Mouse (Mus musculus) forebrain, postnatal 0 days (tissue): ENCODE measurements around the gene Smco2. TPM values are rescaled to one million over a fixed set of nuclear protein-coding genes. Genes with fewer than 3 reads are reported as not detected.

ENCODE experiments used
- ATAC-seq: fragments of 200-750 bp; cut with Nextera tagmentation; 2 replicates; pipeline ENCODE4 v1.8.0; 2017; ENCODE audit warnings: mild to moderate bottlenecking, moderate library complexity
- DNase-seq: peaks from one replicate; pipeline ENCODE4 v3.0.0-alpha.2; 2015
- H3K27ac ChIP-seq: fragments of 300-500 bp; sonication (generic); 2 replicates; pipeline ENCODE4 v1.5.1; 2014; ENCODE audit warnings: low read depth, mild to moderate bottlenecking, antibody characterized with exemption, low read length, moderate library complexity, mixed read lengths
- H3K27me3 ChIP-seq: fragments of 300-500 bp; sonication (generic); 2 replicates; pipeline ENCODE4 v1.6.1; 2014; ENCODE audit warnings: mild to moderate bottlenecking, low read length, mixed read lengths; ENCODE audit not compliant: insufficient read depth
- H3K36me3 ChIP-seq: fragments of 300-500 bp; sonication (generic); 2 replicates; pipeline ENCODE4 v1.6.1; 2014; ENCODE audit warnings: mild to moderate bottlenecking, moderate library complexity; ENCODE audit not compliant: insufficient read depth
- H3K4me1 ChIP-seq: fragments of 300-500 bp; sonication (generic); 2 replicates; pipeline ENCODE4 v1.6.1; 2014; ENCODE audit warnings: antibody characterized with exemption; ENCODE audit not compliant: insufficient read depth
- H3K4me2 ChIP-seq: fragments of 300-500 bp; sonication (generic); 2 replicates; pipeline ENCODE4 v1.6.1; 2014; ENCODE audit warnings: low read depth, mild to moderate bottlenecking, moderate library complexity
- H3K4me3 ChIP-seq: fragments of 300-500 bp; sonication (generic); 2 replicates; pipeline ENCODE4 v1.5.1; 2014; ENCODE audit warnings: low read depth, low read length, mixed read lengths
- H3K9ac ChIP-seq: fragments of 300-500 bp; sonication (generic); 2 replicates; pipeline ENCODE4 v1.6.1; 2014; ENCODE audit warnings: mild to moderate bottlenecking
- H3K9me3 ChIP-seq: fragments of 300-500 bp; sonication (generic); 2 replicates; pipeline ENCODE4 v1.6.1; 2016; ENCODE audit warnings: low read length
- CTCF ChIP-seq: sonication (generic); IDR thresholded peaks from 2 replicates; pipeline ENCODE4 v1.5.1; 2016; ENCODE audit warnings: antibody characterized with exemption, control low read depth, low read depth
- WGBS: fragments of 180-500 bp; shearing (Covaris S2); extraction: QIAGEN DNeasy Blood & Tissue Kit; methylation state at CpG from one replicate; pipeline ENCODE4 v1.1.7; 2014; 5-methylcytosine and 5-hydroxymethylcytosine counted together
- polyA plus RNA-seq: library from polyadenylated mRNA; unstranded; fragments of >200 nt; fragmentation: Nextera tagmentation; extraction: Ambion mirVana; gene quantifications from 2 replicates; pipeline ENCODE4 v1.2.1, GENCODE M21; 2015
- total RNA-seq: library from RNA; depleted of rRNA; stranded (reverse); fragments of >200 nt; gene quantifications from 2 replicates; pipeline ENCODE4 v1.2.3, GENCODE M21; 2014

The Smco2 gene
- total and polyA plus RNA-seq, 2 experiments from 2014 or later: not detected

DNA sequence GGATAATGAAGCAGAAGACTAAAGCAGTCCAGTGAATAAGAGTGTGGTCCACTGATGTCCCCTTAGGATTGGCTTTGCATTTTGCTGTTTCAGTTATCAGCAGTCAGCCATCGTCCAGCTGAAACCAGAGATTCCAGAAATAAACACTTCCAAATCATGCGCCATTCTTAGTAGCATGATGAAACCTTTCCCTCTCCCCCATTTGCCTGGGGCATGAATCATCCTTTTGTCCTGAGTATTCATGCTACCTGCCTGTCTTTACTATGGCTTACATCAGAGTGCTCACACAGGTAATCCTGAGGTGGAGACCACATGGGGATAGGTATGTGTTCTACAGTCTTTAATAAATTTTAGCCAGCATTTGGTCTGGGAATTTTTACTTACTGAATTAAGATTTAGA, 49.7 kb downstream of the Smco2 start:
- no peak for TF ChIP-seq CTCF
- ATAC-seq (no peak), DNase-seq (no peak)
- H3K9ac ChIP-seq: no peak overlapping the region
- H3K27ac ChIP-seq: no peak overlapping the region
- WGBS: 94% methylated on average over 2 of the region's 2 CpGs
- no peak overlapping the region for H3K4me2 ChIP-seq
- no peaks in the 10 kb centered on the region for H3K27me3 ChIP-seq
- no peaks in the 10 kb centered on the region for H3K4me1 ChIP-seq
- no peak overlapping the region for H3K4me3 ChIP-seq
- H3K36me3 ChIP-seq: no peaks in the 10 kb centered on the region
- no peaks in the 10 kb centered on the region for H3K9me3 ChIP-seq

DNA sequence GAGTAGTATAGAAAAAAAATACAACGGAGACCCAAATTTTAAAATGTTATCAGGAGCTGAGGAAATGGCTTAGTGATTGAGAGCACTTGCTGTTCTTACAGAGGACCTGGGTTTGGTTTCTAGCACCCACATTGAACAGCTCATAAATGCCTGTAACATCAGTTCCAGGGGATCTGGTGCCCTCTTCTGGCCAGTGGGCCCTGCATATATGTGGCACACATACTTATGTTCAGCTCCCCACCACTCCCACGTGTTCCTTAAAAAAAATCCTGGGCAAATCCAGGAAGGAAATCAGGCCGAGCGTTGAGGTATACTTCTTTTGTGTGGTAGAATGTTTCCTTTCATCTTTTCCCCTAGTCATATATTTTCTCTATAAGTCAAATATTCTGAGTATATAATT, 52.0 kb downstream of the Smco2 start:
- no peak overlapping the region for H3K4me3 ChIP-seq
- H3K9ac ChIP-seq: no peak overlapping the region
- ATAC-seq: no peak
- no peak for TF ChIP-seq CTCF
- H3K4me1 ChIP-seq: no peaks in the 10 kb centered on the region
- WGBS: 95% methylated on average over 4 of the region's 4 CpGs
- H3K27ac ChIP-seq: no peak overlapping the region
- no peak overlapping the region for H3K4me2 ChIP-seq
- no peaks in the 10 kb centered on the region for H3K9me3 ChIP-seq
- H3K27me3 ChIP-seq: no peaks in the 10 kb centered on the region
- H3K36me3 ChIP-seq: no peaks in the 10 kb centered on the region
- DNase-seq: no peak

DNA sequence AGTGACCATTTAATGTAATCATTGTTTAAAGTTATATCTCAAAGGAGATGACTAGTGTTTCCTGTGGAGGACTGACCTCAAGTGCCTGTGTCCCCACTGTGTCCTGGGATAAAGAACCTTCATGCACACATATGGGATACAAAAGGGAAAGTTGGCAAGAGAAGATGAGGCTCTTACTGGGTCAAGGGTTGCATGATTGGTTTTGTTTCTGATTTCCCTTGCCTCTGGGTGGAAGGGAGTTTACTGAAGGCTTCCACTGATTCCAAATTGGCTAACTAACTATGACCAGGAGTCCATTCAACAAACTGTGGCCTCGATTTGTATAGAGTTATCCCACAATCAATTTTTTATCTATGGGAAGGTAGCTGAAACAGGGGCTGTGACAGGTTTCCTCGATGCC, 53.7 kb downstream of the Smco2 start:
- no peak for TF ChIP-seq CTCF
- ATAC-seq: no peak

DNA sequence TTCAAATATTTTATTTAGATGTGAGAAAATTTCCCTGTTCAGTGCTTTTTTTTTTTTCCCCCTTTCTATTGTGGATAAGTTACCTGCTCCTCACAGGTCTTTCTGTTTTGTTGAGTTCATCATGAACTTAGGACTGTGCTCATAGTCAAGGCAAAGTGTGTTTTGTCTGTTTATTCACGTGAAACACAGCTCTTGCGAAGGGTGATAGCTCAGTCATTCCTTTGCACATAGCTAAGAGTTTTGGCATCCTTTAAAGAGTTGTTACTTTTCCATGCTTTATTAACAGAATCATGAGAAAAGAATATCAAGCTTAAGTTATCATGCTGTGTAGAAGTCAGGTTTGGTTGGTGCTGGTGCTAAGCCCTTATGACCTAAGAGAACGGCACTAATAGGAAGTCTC, 54.8 kb downstream of the Smco2 start:
- 80% methylated on average over 3 of the region's 3 CpGs for WGBS
- Histone ChIP-seq H3K27ac (no peak overlapping the region), H3K9ac (no peak overlapping the region), H3K4me3 (no peak overlapping the region), H3K4me1 (no peaks in the 10 kb centered on the region), H3K4me2 (no peak overlapping the region), H3K27me3 (no peaks in the 10 kb centered on the region), H3K36me3 (no peaks in the 10 kb centered on the region), H3K9me3 (no peaks in the 10 kb centered on the region)
- DNase-seq: no peak
- TF ChIP-seq CTCF: no peak
- ATAC-seq: no peak

More for the DNA sequence above, 53.7 kb downstream of the Smco2 start:
- Histone ChIP-seq H3K4me2 (no peak overlapping the region), H3K27me3 (no peaks in the 10 kb centered on the region), H3K27ac (no peak overlapping the region), H3K4me3 (no peak overlapping the region), H3K9ac (no peak overlapping the region), H3K36me3 (no peaks in the 10 kb centered on the region), H3K9me3 (no peaks in the 10 kb centered on the region), H3K4me1 (no peaks in the 10 kb centered on the region)
- WGBS: 85% methylated on average over 2 of the region's 2 CpGs
- DNase-seq: no peak

DNA sequence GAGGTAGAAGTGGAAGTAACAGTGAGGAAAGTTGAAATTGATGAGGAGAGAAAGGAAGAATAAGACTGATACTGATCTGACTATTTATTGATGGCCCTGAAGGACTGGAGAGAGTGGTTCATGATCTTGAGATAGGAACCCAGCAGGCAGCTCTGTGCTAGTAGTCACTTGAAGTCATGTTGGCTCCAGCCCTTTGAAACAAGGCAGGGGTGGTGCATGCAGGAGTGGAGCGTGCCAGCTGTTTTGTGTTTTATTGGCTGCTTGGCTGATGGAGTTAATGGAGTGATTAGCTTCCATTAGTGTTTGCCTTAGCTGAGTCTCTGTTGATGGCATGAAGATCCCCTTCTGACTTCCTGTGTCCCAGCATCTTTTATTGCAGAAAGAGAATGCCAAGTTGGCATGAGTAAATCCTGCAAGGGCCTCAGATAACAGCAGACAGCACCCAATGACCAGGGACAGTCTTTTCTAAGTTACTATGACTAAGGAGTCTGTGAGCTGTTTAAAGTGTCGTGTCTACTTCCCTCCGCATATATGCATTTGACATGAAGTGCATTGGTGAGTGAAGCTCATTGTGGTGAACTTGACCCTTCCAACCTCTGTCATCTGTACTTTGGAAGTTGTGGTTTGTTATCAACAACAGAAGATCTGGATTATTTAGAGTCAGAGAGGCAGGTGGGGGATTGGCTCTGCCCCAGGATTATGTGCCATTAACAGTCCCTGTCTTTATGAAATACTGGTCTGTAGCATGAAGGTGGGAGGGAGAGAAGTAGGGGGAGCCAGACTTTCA, 56.3 kb downstream of the Smco2 start:
- Histone ChIP-seq H3K4me2 (no peak overlapping the region), H3K36me3 (no peaks in the 10 kb centered on the region), H3K27me3 (no peaks in the 10 kb centered on the region), H3K4me3 (no peak overlapping the region), H3K9ac (no peak overlapping the region), H3K27ac (no peak overlapping the region), H3K9me3 (no peaks in the 10 kb centered on the region), H3K4me1 (no peaks in the 10 kb centered on the region)
- ATAC-seq: no peak
- DNase-seq: no peak
- WGBS: 86% methylated on average over 3 of the region's 3 CpGs
- no peak for TF ChIP-seq CTCF

DNA sequence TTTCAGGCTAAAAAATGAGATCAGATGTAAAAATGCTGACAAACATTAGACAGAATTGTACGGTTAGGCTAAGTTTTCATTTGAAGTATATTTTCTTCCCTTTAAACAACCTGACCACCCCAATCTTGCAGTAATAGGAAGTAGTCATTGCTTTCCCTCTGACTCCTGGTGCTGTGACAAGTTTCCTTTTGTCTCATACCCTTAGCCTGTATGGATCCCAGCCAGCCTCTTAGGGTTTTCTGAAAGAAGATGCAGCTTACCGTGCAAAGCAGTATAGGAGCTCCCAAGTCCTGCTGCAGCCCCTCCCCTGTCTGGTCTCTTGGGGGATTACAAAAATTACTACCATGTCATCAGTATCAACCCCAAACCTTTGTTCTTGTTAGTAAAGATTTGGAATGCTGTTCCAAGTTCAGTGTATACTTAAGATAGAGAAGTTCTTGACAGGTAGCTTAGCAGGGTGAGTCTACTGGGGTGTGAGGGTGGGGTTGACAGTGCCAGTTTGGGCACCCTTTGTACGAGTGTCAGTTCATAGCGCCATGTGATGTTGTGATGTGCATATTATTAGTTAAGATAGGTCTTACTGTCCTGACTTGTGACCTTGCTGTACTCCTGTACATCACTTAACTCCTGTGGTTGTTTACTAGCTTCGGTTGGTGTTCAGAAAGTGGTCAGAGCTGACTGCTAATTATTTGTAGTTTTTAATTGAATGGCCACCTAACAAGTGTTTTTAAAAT, 57.3 kb downstream of the Smco2 start:
- no peak for ATAC-seq

DNA sequence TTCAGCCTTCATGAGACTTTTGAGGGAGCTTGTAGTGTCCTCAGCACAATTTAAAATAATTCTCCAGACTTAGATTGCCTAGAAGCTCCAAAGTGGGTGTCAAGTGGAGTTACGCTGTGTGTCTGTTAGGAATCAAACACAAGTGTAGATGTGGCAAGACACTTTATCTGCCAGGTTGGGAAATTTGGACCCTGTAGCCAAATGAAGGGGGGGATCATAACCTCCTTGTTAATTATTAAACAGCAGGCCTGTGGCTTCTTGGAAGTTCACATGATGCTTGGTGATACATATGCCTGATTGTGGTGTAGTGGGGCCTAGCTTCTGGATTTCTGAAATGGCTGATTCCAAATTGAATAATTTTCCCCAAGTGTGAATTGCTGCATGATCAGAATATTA, 57.9 kb downstream of the Smco2 start:
- WGBS: 100% methylated on average over 1 of the region's 1 CpGs
- no peak for ATAC-seq

More for the DNA sequence above, 57.3 kb downstream of the Smco2 start:
- no peaks in the 10 kb centered on the region for H3K4me1 ChIP-seq
- WGBS: 72% methylated on average over 5 of the region's 5 CpGs
- DNase-seq: no peak
- H3K36me3 ChIP-seq: no peaks in the 10 kb centered on the region
- TF ChIP-seq CTCF: no peak
- no peaks in the 10 kb centered on the region for H3K27me3 ChIP-seq
- H3K4me3 ChIP-seq: no peak overlapping the region
- no peak overlapping the region for H3K4me2 ChIP-seq
- H3K9ac ChIP-seq: no peak overlapping the region
- H3K9me3 ChIP-seq: no peaks in the 10 kb centered on the region
- no peak overlapping the region for H3K27ac ChIP-seq

More for the DNA sequence above, 57.9 kb downstream of the Smco2 start:
- Histone ChIP-seq H3K4me1 (no peaks in the 10 kb centered on the region), H3K4me2 (no peak overlapping the region), H3K9me3 (no peaks in the 10 kb centered on the region), H3K27ac (no peak overlapping the region), H3K27me3 (no peaks in the 10 kb centered on the region), H3K4me3 (no peak overlapping the region), H3K36me3 (no peaks in the 10 kb centered on the region), H3K9ac (no peak overlapping the region)
- no peak for DNase-seq
- no peak for TF ChIP-seq CTCF
